Mouse (Mus musculus) ES-Bruce4 (cell line): ENCODE measurements around the gene Sgip1. TPM values are rescaled to one million over a fixed set of nuclear protein-coding genes. Genes with fewer than 3 reads are reported as not detected.

ENCODE experiments used
- H3K27ac ChIP-seq: 2 replicates; pipeline ENCODE4 v1.5.1; 2012; ENCODE audit warnings: low read length, inconsistent platforms; ENCODE audit not compliant: insufficient read depth
- H3K27me3 ChIP-seq: 2 replicates; pipeline ENCODE4 v1.6.1; 2012; ENCODE audit warnings: mild to moderate bottlenecking, low read length, inconsistent platforms; ENCODE audit not compliant: control insufficient read depth, poor library complexity, insufficient read depth, severe bottlenecking
- H3K36me3 ChIP-seq: 2 replicates; pipeline ENCODE4 v1.6.1; 2012; ENCODE audit warnings: inconsistent platforms, mild to moderate bottlenecking, low read length, moderate library complexity; ENCODE audit not compliant: control insufficient read depth, poor library complexity, insufficient read depth, severe bottlenecking
- H3K4me1 ChIP-seq: one replicate; pipeline ENCODE4 v1.8.1; 2011; ENCODE audit warnings: low read length; ENCODE audit not compliant: control insufficient read depth, insufficient read depth
- H3K4me3 ChIP-seq: 2 replicates; pipeline ENCODE4 v1.5.1; 2011; ENCODE audit warnings: low read depth, mild to moderate bottlenecking, low read length
- H3K9ac ChIP-seq: 2 replicates; pipeline ENCODE4 v1.6.1; 2012; ENCODE audit warnings: low read depth, mild to moderate bottlenecking, inconsistent platforms; ENCODE audit not compliant: poor library complexity, severe bottlenecking
- H3K9me3 ChIP-seq: replicated peaks from 2 replicates; pipeline ENCODE4 v1.6.1; 2012; ENCODE audit warnings: mild to moderate bottlenecking, low read length, inconsistent platforms; ENCODE audit not compliant: control insufficient read depth, poor library complexity, insufficient read depth, severe bottlenecking
- CTCF ChIP-seq: IDR thresholded peaks from one replicate; pipeline ENCODE4 v1.8.1; 2011; ENCODE audit warnings: low read depth, low read length
- EP300 ChIP-seq: IDR thresholded peaks from 2 replicates; pipeline ENCODE4 v1.6.1; 2011; ENCODE audit warnings: low read depth, low read length; ENCODE audit not compliant: insufficient read depth
- POLR2A ChIP-seq: IDR thresholded peaks from one replicate; pipeline ENCODE4 v1.8.1; 2011; ENCODE audit warnings: low read length; ENCODE audit not compliant: insufficient read depth
- polyA plus RNA-seq: library from polyadenylated mRNA; stranded (reverse); fragments of >200 nt; gene quantifications from 2 replicates; pipeline ENCODE4 v1.2.4, GENCODE M21; 2011; ENCODE audit warnings: low read depth; ENCODE audit not compliant: missing spikeins, insufficient read depth, insufficient read length

Gene Sgip1
- polyA plus RNA-seq, 1 experiment: 2.9 TPM

- H3K27me3 ChIP-seq: no peaks in the 10 kb centered on the region
- no peaks in the 10 kb centered on the region for H3K36me3 ChIP-seq
- no peak overlapping the region for H3K27ac ChIP-seq
- H3K9me3 ChIP-seq: no peaks in the 10 kb centered on the region
- no peaks in the 10 kb centered on the region for H3K4me1 ChIP-seq
- H3K9ac ChIP-seq: no peak overlapping the region
- H3K4me3 ChIP-seq: no peak overlapping the region
- no peak for TF ChIP-seq EP300
- no peak for TF ChIP-seq POLR2A
- TF ChIP-seq CTCF: no peak
Measured at GRCm38 (mm10) chr4:102930679-102931078, 189.6 kb downstream of the Sgip1 start.

DNA sequence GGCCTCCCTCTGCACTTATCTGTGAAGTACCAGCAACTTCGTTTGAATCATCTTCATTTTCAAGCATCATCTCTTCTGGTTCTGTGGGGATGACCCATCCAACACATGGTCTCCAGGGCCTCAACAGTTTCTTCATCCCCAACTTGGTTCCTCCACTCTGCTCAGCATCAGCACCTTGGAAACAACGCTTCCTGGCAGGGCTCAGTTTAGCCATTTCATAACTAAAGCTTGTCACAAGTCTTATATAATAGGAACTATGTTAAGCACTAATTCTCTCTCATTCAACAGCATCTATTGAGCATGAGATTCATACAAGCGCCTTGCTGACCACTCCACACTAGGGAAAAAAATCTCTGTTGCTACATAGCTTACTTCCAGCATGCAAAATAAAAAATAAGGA is 199.2 kb downstream of the Sgip1 start:
- H3K27me3 ChIP-seq: no peaks in the 10 kb centered on the region
- H3K27ac ChIP-seq: no peak overlapping the region
- no peaks in the 10 kb centered on the region for H3K36me3 ChIP-seq
- H3K9ac ChIP-seq: no peak overlapping the region
- no peak overlapping the region for H3K4me3 ChIP-seq
- no peaks in the 10 kb centered on the region for H3K4me1 ChIP-seq
- no peak for TF ChIP-seq EP300
- no peak for TF ChIP-seq CTCF
- TF ChIP-seq POLR2A: no peak
- H3K9me3 ChIP-seq: 0 out of 2 replicates have a peak, but pooled peaks cover 2% of the 10 kb centered on the region

DNA sequence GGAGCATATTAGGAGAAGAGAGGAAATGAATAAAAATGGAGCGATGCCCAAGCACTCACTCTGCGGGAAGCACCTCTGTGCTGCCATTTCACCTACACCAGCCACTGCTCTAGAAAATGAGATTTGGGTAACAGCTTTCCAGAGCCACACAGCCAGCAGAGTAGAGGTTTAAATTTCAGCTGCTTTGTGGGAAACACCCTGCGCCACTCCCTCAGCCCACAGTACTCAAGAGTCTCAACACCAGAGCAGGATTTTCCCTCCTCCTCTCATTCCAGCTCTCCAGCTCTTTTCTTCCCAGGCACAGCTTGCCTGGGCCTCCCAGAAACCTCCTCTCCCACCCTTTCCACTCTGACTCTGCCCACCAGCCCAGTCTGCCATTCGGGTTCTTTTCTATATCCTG is 199.6 kb downstream of the Sgip1 start:
- H3K9ac ChIP-seq: no peak overlapping the region
- TF ChIP-seq EP300 (no peak), CTCF (no peak), POLR2A (no peak)
- no peaks in the 10 kb centered on the region for H3K4me1 ChIP-seq
- no peak overlapping the region for H3K27ac ChIP-seq
- no peaks in the 10 kb centered on the region for H3K27me3 ChIP-seq
- 0 out of 2 replicates have a peak, but pooled peaks cover 2% of the 10 kb centered on the region for H3K9me3 ChIP-seq
- H3K4me3 ChIP-seq: no peak overlapping the region
- no peaks in the 10 kb centered on the region for H3K36me3 ChIP-seq

- Histone ChIP-seq H3K27ac (no peak overlapping the region), H3K36me3 (no peaks in the 10 kb centered on the region), H3K4me3 (no peak overlapping the region), H3K9me3 (no peaks in the 10 kb centered on the region), H3K27me3 (no peaks in the 10 kb centered on the region), H3K9ac (no peak overlapping the region), H3K4me1 (no peaks in the 10 kb centered on the region)
- no peak for TF ChIP-seq EP300
Measured at GRCm38 (mm10) chr4:102944325-102944724, 203.2 kb downstream of the Sgip1 start.

GRCm38 (mm10) chr4:102952476-102952875 is 211.4 kb downstream of the Sgip1 start:
- Histone ChIP-seq H3K9ac (no peak overlapping the region), H3K27ac (no peak overlapping the region), H3K9me3 (no peaks in the 10 kb centered on the region), H3K4me3 (no peak overlapping the region), H3K27me3 (no peaks in the 10 kb centered on the region), H3K4me1 (no peaks in the 10 kb centered on the region), H3K36me3 (no peaks in the 10 kb centered on the region)
- TF ChIP-seq EP300: no peak
- TF ChIP-seq CTCF: no peak
- no peak for TF ChIP-seq POLR2A

- Histone ChIP-seq H3K4me1 (no peaks in the 10 kb centered on the region), H3K4me3 (no peak overlapping the region), H3K27me3 (no peaks in the 10 kb centered on the region), H3K9ac (no peak overlapping the region), H3K36me3 (no peaks in the 10 kb centered on the region), H3K9me3 (no peaks in the 10 kb centered on the region), H3K27ac (no peak overlapping the region)
- TF ChIP-seq CTCF (no peak), EP300 (no peak), POLR2A (no peak)
Measured at GRCm38 (mm10) chr4:102955294-102955956, 214.3 kb downstream of the Sgip1 start.

DNA sequence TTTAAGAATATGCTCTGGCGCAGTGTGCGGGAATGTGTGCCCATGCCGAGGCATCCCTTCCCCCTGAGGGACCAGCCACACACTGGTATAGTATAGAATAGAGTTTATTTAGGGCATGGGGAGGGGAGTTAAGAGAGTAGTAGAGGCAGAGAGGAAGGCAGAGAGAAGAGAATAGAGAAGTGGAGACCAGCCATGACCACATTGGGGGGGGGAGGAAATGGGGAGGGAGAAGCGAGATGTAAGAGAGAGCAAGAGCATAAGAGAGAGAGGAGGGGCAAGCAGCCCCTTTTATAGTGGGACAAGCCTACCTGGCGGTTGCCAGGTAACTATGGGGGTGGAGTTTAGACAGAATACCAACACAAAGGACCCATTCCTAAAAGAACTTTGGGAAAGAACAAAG is 218.3 kb downstream of the Sgip1 start:
- H3K9me3 ChIP-seq: no peaks in the 10 kb centered on the region
- H3K4me3 ChIP-seq: no peak overlapping the region
- no peak for TF ChIP-seq EP300
- no peak for TF ChIP-seq POLR2A
- TF ChIP-seq CTCF: no peak
- no peak overlapping the region for H3K9ac ChIP-seq
- H3K4me1 ChIP-seq: no peaks in the 10 kb centered on the region
- H3K27me3 ChIP-seq: no peaks in the 10 kb centered on the region
- no peaks in the 10 kb centered on the region for H3K36me3 ChIP-seq
- H3K27ac ChIP-seq: no peak overlapping the region
